Mouse (Mus musculus) heart, embryonic 11.5 days (tissue): ENCODE data around the gene Pitpnm2. TPM values are rescaled to one million over a fixed set of nuclear protein-coding genes. Genes with fewer than 3 reads are reported as not detected.
"Not testable (repeated sequence)": the region's sequence is repeated elsewhere in the genome, so short reads cannot be mapped to it uniquely, and the experiment has no call there.

ENCODE experiments used
- ATAC-seq: fragments of 200-750 bp; cut with Nextera tagmentation; replicated peaks from 2 replicates; pipeline ENCODE4 v1.8.0; 2017; ENCODE audit warnings: moderate library complexity; ENCODE audit not compliant: insufficient number of reproducible peaks, low FRiP score, low TSS enrichment
- H3K27ac ChIP-seq: fragments of 300-500 bp; sonication (generic); 2 replicates; pipeline ENCODE4 v1.5.1; 2014; ENCODE audit warnings: mild to moderate bottlenecking, low read depth, low read length
- H3K27me3 ChIP-seq: fragments of 300-500 bp; sonication (generic); 2 replicates; pipeline ENCODE4 v1.6.1; 2014; ENCODE audit warnings: mild to moderate bottlenecking, low read length, mixed read lengths; ENCODE audit not compliant: control insufficient read depth, insufficient read depth
- H3K36me3 ChIP-seq: fragments of 300-500 bp; sonication (generic); 2 replicates; pipeline ENCODE4 v1.6.1; 2014; ENCODE audit warnings: mild to moderate bottlenecking, low read length, moderate library complexity, mixed read lengths; ENCODE audit not compliant: control insufficient read depth, insufficient read depth
- H3K4me1 ChIP-seq: fragments of 300-500 bp; sonication (generic); 2 replicates; pipeline ENCODE4 v1.6.1; 2014; ENCODE audit warnings: low read length; ENCODE audit not compliant: control insufficient read depth, insufficient read depth
- H3K4me2 ChIP-seq: fragments of 300-500 bp; sonication (generic); 2 replicates; pipeline ENCODE4 v1.6.1; 2014; ENCODE audit warnings: mild to moderate bottlenecking, moderate library complexity
- H3K4me3 ChIP-seq: fragments of 300-500 bp; sonication (generic); 2 replicates; pipeline ENCODE4 v1.5.1; 2014; ENCODE audit warnings: low read depth, low read length
- H3K9ac ChIP-seq: fragments of 300-500 bp; sonication (generic); 2 replicates; pipeline ENCODE4 v1.6.1; 2014; ENCODE audit warnings: mild to moderate bottlenecking, low read depth, low read length, moderate library complexity
- H3K9me3 ChIP-seq: fragments of 300-500 bp; sonication (generic); replicated peaks from 2 replicates; pipeline ENCODE4 v1.6.1; 2016; ENCODE audit warnings: low read length; ENCODE audit not compliant: control insufficient read depth
- WGBS: fragments of 180-500 bp; shearing (Covaris S2); extraction: QIAGEN DNeasy Blood & Tissue Kit; methylation state at CpG from one replicate; pipeline ENCODE4 v1.1.7; 2014; ENCODE audit not compliant: insufficient replicate concordance; 5-methylcytosine and 5-hydroxymethylcytosine counted together
- polyA plus RNA-seq: library from polyadenylated mRNA; unstranded; fragments of >200 nt; fragmentation: Nextera tagmentation; extraction: Ambion mirVana; gene quantifications from 2 replicates; pipeline ENCODE4 v1.2.1, GENCODE M21; 2014

The Pitpnm2 gene
- 7.0 and 7.8 TPM in 2 replicates for polyA plus RNA-seq

GRCm38 (mm10) chr5:124249614-124250591 lies at the start of gene Pitpnm2:
Gene Pitpnm2 (minus strand): TSS chr5:124249760.
- H3K27ac ChIP-seq: peak within 1 kb of the TSS; percentile 81
- ATAC-seq: peak; percentile 50
- H3K4me1 ChIP-seq: peaks cover 29% of the 10 kb centered on the region
- H3K36me3 ChIP-seq: peaks cover 2% of the 10 kb centered on the region; the same call in 1 of the 2 replicates
- H3K9ac ChIP-seq: peak within 1 kb of the TSS; percentile 91
- WGBS: under 1% methylated on average over 56 of the region's 90 CpGs
- no peaks in the 10 kb centered on the region for H3K9me3 ChIP-seq
- H3K4me3 ChIP-seq: peak within 1 kb of the TSS; percentile 75
- H3K4me2 ChIP-seq: peak within 1 kb of the TSS; percentile 91
- no peaks in the 10 kb centered on the region for H3K27me3 ChIP-seq

- not testable (repeated sequence) for H3K27ac ChIP-seq, H3K27me3 ChIP-seq, H3K9ac ChIP-seq, H3K9me3 ChIP-seq, ATAC-seq, H3K4me1 ChIP-seq, H3K4me2 ChIP-seq, H3K4me3 ChIP-seq
- WGBS: 63% methylated on average over 3 of the region's 4 CpGs
- H3K36me3 ChIP-seq: peaks cover 25% of the 10 kb centered on the region
Observed at GRCm38 (mm10) chr5:124299307-124299706, 49.7 kb upstream of the Pitpnm2 start.

GRCm38 (mm10) chr5:124296475-124296874 lies 46.9 kb upstream of the Pitpnm2 start:
- Histone ChIP-seq H3K4me2 (no peak overlapping the region), H3K4me1 (peaks cover 6% of the 10 kb centered on the region; the same call in 1 of the 2 replicates), H3K36me3 (peaks cover 21% of the 10 kb centered on the region), H3K27me3 (no peaks in the 10 kb centered on the region), H3K9ac (no peak overlapping the region), H3K9me3 (no peaks in the 10 kb centered on the region), H3K27ac (no peak overlapping the region), H3K4me3 (no peak overlapping the region)
- ATAC-seq: no peak
- WGBS: 85% methylated on average over 4 of the region's 4 CpGs

GRCm38 (mm10) chr5:124293967-124294366 lies 44.4 kb upstream of the Pitpnm2 start:
- H3K9me3 ChIP-seq: no peaks in the 10 kb centered on the region
- H3K4me1 ChIP-seq: no peaks in the 10 kb centered on the region
- no peak overlapping the region for H3K27ac ChIP-seq
- peaks cover 30% of the 10 kb centered on the region for H3K36me3 ChIP-seq
- H3K4me2 ChIP-seq: no peak overlapping the region
- ATAC-seq: no peak
- H3K27me3 ChIP-seq: no peaks in the 10 kb centered on the region
- H3K4me3 ChIP-seq: no peak overlapping the region
- no peak overlapping the region for H3K9ac ChIP-seq
- 80% methylated on average over 5 of the region's 5 CpGs for WGBS

GRCm38 (mm10) chr5:124290216-124290615 lies 40.7 kb upstream of the Pitpnm2 start:
- Histone ChIP-seq H3K36me3 (peaks cover 28% of the 10 kb centered on the region), H3K27me3 (no peaks in the 10 kb centered on the region), H3K9ac (no peak overlapping the region), H3K27ac (no peak overlapping the region), H3K4me3 (no peak overlapping the region), H3K4me2 (no peak overlapping the region), H3K4me1 (no peaks in the 10 kb centered on the region), H3K9me3 (no peaks in the 10 kb centered on the region)
- 82% methylated on average over 4 of the region's 4 CpGs for WGBS
- no peak for ATAC-seq

GRCm38 (mm10) chr5:124287616-124288247 lies 38.2 kb upstream of the Pitpnm2 start:
- Histone ChIP-seq H3K27me3 (no peaks in the 10 kb centered on the region), H3K9me3 (no peaks in the 10 kb centered on the region), H3K4me3 (no peak overlapping the region), H3K4me1 (no peaks in the 10 kb centered on the region), H3K27ac (no peak overlapping the region), H3K4me2 (no peak overlapping the region), H3K36me3 (peaks cover 31% of the 10 kb centered on the region), H3K9ac (no peak overlapping the region)
- ATAC-seq: no peak
- WGBS: 94% methylated on average over 6 of the region's 6 CpGs

GRCm38 (mm10) chr5:124284330-124284729 lies 34.8 kb upstream of the Pitpnm2 start:
- Histone ChIP-seq H3K27ac (no peak overlapping the region), H3K27me3 (no peaks in the 10 kb centered on the region), H3K9me3 (no peaks in the 10 kb centered on the region), H3K4me3 (no peak overlapping the region), H3K4me1 (no peaks in the 10 kb centered on the region), H3K9ac (no peak overlapping the region), H3K36me3 (peaks cover 25% of the 10 kb centered on the region), H3K4me2 (no peak overlapping the region)
- WGBS: 56% methylated on average over 3 of the region's 3 CpGs
- ATAC-seq: no peak

GRCm38 (mm10) chr5:124282854-124283253 lies 33.3 kb upstream of the Pitpnm2 start:
- H3K27ac ChIP-seq: no peak overlapping the region
- 78% methylated on average over 2 of the region's 2 CpGs for WGBS
- no peaks in the 10 kb centered on the region for H3K27me3 ChIP-seq
- H3K4me2 ChIP-seq: no peak overlapping the region
- H3K4me1 ChIP-seq: no peaks in the 10 kb centered on the region
- ATAC-seq: no peak
- H3K36me3 ChIP-seq: peaks cover 21% of the 10 kb centered on the region
- no peak overlapping the region for H3K9ac ChIP-seq
- H3K9me3 ChIP-seq: no peaks in the 10 kb centered on the region
- no peak overlapping the region for H3K4me3 ChIP-seq
